In the genomic region with DNA sequence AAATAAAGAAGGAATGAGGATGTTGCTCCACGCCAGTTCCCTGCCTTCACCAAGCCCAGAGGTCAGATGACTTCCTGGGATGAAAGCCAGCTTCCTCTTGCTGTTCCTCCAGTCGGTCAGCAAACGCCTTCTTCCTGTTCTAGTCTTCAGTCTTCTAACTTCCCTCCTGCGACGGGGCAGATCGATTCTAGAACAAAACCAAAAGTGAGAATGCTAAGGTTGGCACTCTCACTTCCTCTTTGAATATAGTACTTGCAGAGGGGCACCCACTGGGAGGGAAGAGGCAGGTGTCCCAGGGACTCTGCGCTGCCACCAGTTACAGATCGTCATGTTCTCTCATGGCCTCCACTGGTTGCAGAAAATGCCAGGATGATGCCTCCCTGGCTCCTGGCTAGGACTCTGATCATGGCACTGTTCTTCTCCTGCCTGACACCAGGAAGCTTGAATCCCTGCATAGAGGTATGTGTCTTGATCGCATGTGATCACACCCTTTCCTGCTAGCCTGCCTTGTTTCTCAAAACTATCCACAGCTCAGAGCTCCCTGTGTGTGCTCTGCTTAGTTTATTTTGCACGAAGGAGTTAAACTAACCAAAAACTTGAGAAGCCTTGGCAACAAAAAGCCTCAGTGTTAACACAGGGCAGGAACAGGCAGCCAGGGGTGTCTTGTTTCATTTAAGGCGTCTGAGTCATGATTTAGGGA, we compare ENCODE assay signal across 8 mouse cellular contexts. TPM values are rescaled to one million over a fixed set of nuclear protein-coding genes. Genes with fewer than 3 reads are reported as not detected.
DNase-seq lines count a peak whose midpoint lies in the region; ATAC-seq and TF ChIP-seq lines count a peak whose summit lies in the region.

Gene Tlr4, plus strand, starts transcription at position 122 of the 700 bp plus-strand sequence.

- H3K4me2 ChIP-seq in kidney, postnatal 0 days (ENCODE audit: low read length), result peak within 1 kb of the TSS; percentile 57

- no peaks in the 10 kb centered on the region for H3K9me3 ChIP-seq in kidney, postnatal 0 days (replicated peaks; ENCODE audit: low read length)

- H3K9ac ChIP-seq in kidney, postnatal 0 days (ENCODE audit: low read depth, low read length), result peak within 1 kb of the TSS; percentile 40; the same call in 1 of the 2 replicates
- peak within 1 kb of the TSS; percentile 56 for H3K9ac ChIP-seq in liver, adult 2 months (ENCODE audit: low read depth, low read length)

- peak within 1 kb of the TSS; percentile 36 for H3K4me3 ChIP-seq in kidney, postnatal 0 days (replicated peaks; ENCODE audit: low read depth, low read length)
- peak within 1 kb of the TSS; percentile 56 for H3K4me3 ChIP-seq in liver, adult 2 months (ENCODE audit: insufficient read depth, low read depth, low read length)
- peak within 1 kb of the TSS; percentile 11; the same call in 1 of the 2 replicates for H3K4me3 ChIP-seq in olfactory bulb, adult 2 months (ENCODE audit: insufficient read depth, low read depth, low read length)

- no peaks in the 10 kb centered on the region; the same call in 1 of the 2 replicates for H3K79me2 ChIP-seq in liver, adult 2 months (ENCODE audit: control insufficient read depth, insufficient read depth, low read length)

- no peak for TF ChIP-seq POLR2A in liver, adult 2 months (IDR thresholded peaks at IDR 0.05; ENCODE audit: extremely low read depth, insufficient read depth, low read length)
- TF ChIP-seq POLR2A in olfactory bulb, adult 2 months (IDR thresholded peaks at IDR 0.05; ENCODE audit: insufficient read depth, low read depth, low read length), result no peak

- 23% methylated on average over 11 of the region's 11 CpGs for WGBS in kidney, postnatal 0 days
- WGBS in liver, adult 2 months, result 46% methylated on average over 11 of the region's 11 CpGs
- 57% methylated on average over 11 of the region's 11 CpGs for WGBS in olfactory bulb, adult 2 months

- 0 out of 2 replicates have a peak, but pooled peaks cover 6% of the 10 kb centered on the region for H3K4me1 ChIP-seq in kidney, postnatal 0 days (replicated peaks; ENCODE audit: insufficient read depth, low read length)
- H3K4me1 ChIP-seq in liver, adult 2 months (ENCODE audit: control insufficient read depth, insufficient read depth, low read length), result no peaks in the 10 kb centered on the region
- H3K4me1 ChIP-seq in olfactory bulb, adult 2 months (ENCODE audit: control insufficient read depth, insufficient read depth, low read length), result peaks cover 8% of the 10 kb centered on the region

- no peaks in the 10 kb centered on the region for H3K27me3 ChIP-seq in kidney, postnatal 0 days (ENCODE audit: insufficient read depth, low read length)
- H3K27me3 ChIP-seq in liver, adult 2 months (ENCODE audit: control insufficient read depth, insufficient read depth, low read length), result no peaks in the 10 kb centered on the region

- DNase-seq in thymus, adult 18-20 months, result peak; percentile 15 to 31
- no peak for DNase-seq in thymus, postnatal 25 days
- peak; percentile 13 to 21 for DNase-seq in cerebellum, postnatal 36 days
- DNase-seq in heart, adult 9 months (ENCODE audit: low spot score in 2 of 2), result peak; percentile 91 to 93
- peak; percentile 89 for DNase-seq in kidney, postnatal 0 days (ENCODE audit: low spot score)
- DNase-seq in liver, adult 2 months (ENCODE audit: extremely low read depth, low read depth, low spot score), result peak; percentile 69
- DNase-seq in urinary bladder, postnatal 36 days (ENCODE audit: low spot score in 2 of 2), result peak; percentile 69 to 81

- H3K27ac ChIP-seq in kidney, postnatal 0 days, result peak within 1 kb of the TSS; percentile 78
- H3K27ac ChIP-seq in liver, adult 2 months (replicated peaks; ENCODE audit: insufficient read depth, low read depth, low read length), result peak within 1 kb of the TSS; percentile 69
- H3K27ac ChIP-seq in olfactory bulb, adult 2 months (ENCODE audit: insufficient read depth, low read depth, low read length), result peak within 1 kb of the TSS; percentile 82

- peak; percentile 65; the same call in 1 of the 2 replicates for ATAC-seq in kidney, postnatal 0 days (replicated peaks; ENCODE audit: low FRiP score, low read depth)

- H3K36me3 ChIP-seq in kidney, postnatal 0 days (ENCODE audit: insufficient read depth, low read length), result no peaks in the 10 kb centered on the region
- H3K36me3 ChIP-seq in liver, adult 2 months (ENCODE audit: control insufficient read depth, insufficient read depth, low read length), result no peaks in the 10 kb centered on the region

- TF ChIP-seq CTCF in kidney, postnatal 0 days (IDR thresholded peaks at IDR 0.05; ENCODE audit: low read depth), result no peak
- no peak for TF ChIP-seq CTCF in liver, adult 2 months (IDR thresholded peaks at IDR 0.05; ENCODE audit: low read depth, low read length)
- no peak for TF ChIP-seq CTCF in olfactory bulb, adult 2 months (IDR thresholded peaks at IDR 0.05; ENCODE audit: insufficient read depth, low read depth, low read length)

RNA-seq across cellular contexts. Expression of gene Tlr4, which starts in this region (rescaled TPM):
- polyA plus RNA-seq in kidney, postnatal 0 days (2015; fragmentation: Nextera tagmentation; extraction: Ambion mirVana), result 1.7 and 2.0 TPM in 2 replicates
- 5.2 and 5.6 TPM in 2 replicates for total RNA-seq in liver, adult 2 months (2014; rRNA removed)
- polyA plus RNA-seq in liver, adult 2 months (2012; rRNA removed), result 0.16 and 0.70 TPM in 2 replicates
- not detected in 2 replicates for polyA plus RNA-seq in olfactory bulb, adult 2 months (2012; ENCODE audit: insufficient read depth, insufficient read length, low replicate concordance, missing spikeins)
